11 mouse cellular contexts compared by ENCODE assay signal in the genomic region with DNA sequence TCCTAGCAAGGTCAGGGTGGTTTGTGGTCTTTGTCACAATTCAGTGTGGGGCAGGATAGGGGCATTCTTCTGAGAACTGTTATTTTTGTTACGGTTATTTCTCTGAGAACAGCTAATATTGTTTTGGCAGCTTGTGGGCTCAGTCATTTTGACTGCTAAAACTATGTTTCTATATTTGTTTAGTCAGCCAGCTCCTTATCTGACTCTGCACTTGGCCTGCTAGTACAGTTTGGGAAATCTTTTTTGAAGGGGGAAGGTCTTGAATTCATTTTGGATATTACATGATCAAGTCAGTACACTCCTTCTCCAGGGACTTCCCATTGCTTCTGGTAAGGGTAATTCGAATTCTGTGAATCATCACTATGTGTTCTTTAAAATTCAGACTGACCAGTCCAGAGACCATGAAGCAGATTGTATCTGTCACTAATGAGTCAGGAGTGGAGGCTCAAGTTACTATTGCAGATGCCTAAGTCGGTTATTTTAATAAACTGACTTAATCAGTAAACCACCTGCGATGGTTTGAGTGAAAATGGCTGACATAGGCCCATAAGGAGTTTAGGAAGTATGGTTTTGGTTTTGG.
"Had no signal": no experiment of that assay in that cellular context is flagged by ENCODE, and none has a peak within 500 bp of the region (broad histone marks: within the 10 kb centered on the region; RNA-seq: fewer than 3 reads in every experiment).

No protein-coding gene starts in this region.

- H3K4me2 ChIP-seq: limb, embryonic 15.5 days; liver, embryonic 12.5 days; lung, embryonic 15.5 days; midbrain, embryonic 12.5 days; stomach, embryonic 15.5 days had no signal

- H3K36me3 ChIP-seq: limb, embryonic 15.5 days; liver, embryonic 12.5 days; lung, embryonic 15.5 days; midbrain, embryonic 12.5 days; stomach, embryonic 15.5 days had no signal

- H3K27ac ChIP-seq: limb, embryonic 15.5 days; liver, embryonic 12.5 days; lung, embryonic 15.5 days; midbrain, embryonic 12.5 days; stomach, embryonic 15.5 days had no signal

- H3K4me3 ChIP-seq: limb, embryonic 15.5 days; liver, embryonic 12.5 days; lung, embryonic 15.5 days; midbrain, embryonic 12.5 days; stomach, embryonic 15.5 days had no signal

- H3K9ac ChIP-seq: limb, embryonic 15.5 days; liver, embryonic 12.5 days; lung, embryonic 15.5 days; midbrain, embryonic 12.5 days; stomach, embryonic 15.5 days had no signal

- H3K9me3 ChIP-seq: limb, embryonic 15.5 days; liver, embryonic 12.5 days; lung, embryonic 15.5 days; midbrain, embryonic 12.5 days; stomach, embryonic 15.5 days had no signal

- ATAC-seq: liver, embryonic 12.5 days; midbrain, embryonic 16.5 days had no signal

- DNase-seq: kidney, postnatal 25 days; layer of hippocampus, adult 9-11 months; layer of hippocampus, postnatal 36 days; right cerebral cortex, postnatal 14 days; thymus, postnatal 14 days had no signal

- H3K27me3 ChIP-seq: limb, embryonic 15.5 days; liver, embryonic 12.5 days; lung, embryonic 15.5 days; midbrain, embryonic 12.5 days; stomach, embryonic 15.5 days had no signal
